Mouse (Mus musculus) forebrain, embryonic 13.5 days (tissue): ENCODE results near the gene Ngef. TPM values are rescaled to one million over a fixed set of nuclear protein-coding genes. Genes with fewer than 3 reads are reported as not detected.

Experiments used
- ATAC-seq: fragments of 200-750 bp; cut with Nextera tagmentation; 2 replicates; pipeline ENCODE4 v1.8.0; 2017
- H3K27ac ChIP-seq: fragments of 300-500 bp; sonication (generic); 2 replicates; pipeline ENCODE4 v1.5.1; 2015; ENCODE audit warnings: inconsistent platforms, mild to moderate bottlenecking, moderate library complexity
- H3K27me3 ChIP-seq: fragments of 300-500 bp; sonication (generic); 2 replicates; pipeline ENCODE4 v1.6.1; 2015; ENCODE audit warnings: mild to moderate bottlenecking, inconsistent platforms
- H3K36me3 ChIP-seq: fragments of 300-500 bp; sonication (generic); 2 replicates; pipeline ENCODE4 v1.6.1; 2015; ENCODE audit warnings: mild to moderate bottlenecking, inconsistent platforms; ENCODE audit not compliant: poor library complexity, severe bottlenecking
- H3K4me1 ChIP-seq: fragments of 300-500 bp; sonication (generic); 2 replicates; pipeline ENCODE4 v1.6.1; 2015; ENCODE audit warnings: inconsistent platforms
- H3K4me2 ChIP-seq: fragments of 300-500 bp; sonication (generic); 2 replicates; pipeline ENCODE4 v1.6.1; 2015; ENCODE audit warnings: inconsistent platforms, mild to moderate bottlenecking, moderate library complexity
- H3K4me3 ChIP-seq: fragments of 300-500 bp; sonication (generic); 2 replicates; pipeline ENCODE4 v1.5.1; 2015; ENCODE audit warnings: mild to moderate bottlenecking, inconsistent platforms
- H3K9ac ChIP-seq: fragments of 300-500 bp; sonication (generic); 2 replicates; pipeline ENCODE4 v1.6.1; 2015; ENCODE audit warnings: mild to moderate bottlenecking, inconsistent platforms
- H3K9me3 ChIP-seq: fragments of 300-500 bp; sonication (generic); replicated peaks from 2 replicates; pipeline ENCODE4 v1.6.1; 2016; ENCODE audit warnings: inconsistent platforms
- WGBS: fragments of 180-500 bp; shearing (Covaris S2); methylation state at CpG from one replicate; pipeline ENCODE4 v1.1.7; 2015; 5-methylcytosine and 5-hydroxymethylcytosine counted together
- polyA plus RNA-seq: library from polyadenylated mRNA; unstranded; fragments of >200 nt; fragmentation: Nextera tagmentation; extraction: Ambion mirVana; gene quantifications from 2 replicates; pipeline ENCODE4 v1.2.1, GENCODE M21; 2015

The Ngef gene
- polyA plus RNA-seq, 1 experiment from 2014 or later = 3.1 TPM

DNA sequence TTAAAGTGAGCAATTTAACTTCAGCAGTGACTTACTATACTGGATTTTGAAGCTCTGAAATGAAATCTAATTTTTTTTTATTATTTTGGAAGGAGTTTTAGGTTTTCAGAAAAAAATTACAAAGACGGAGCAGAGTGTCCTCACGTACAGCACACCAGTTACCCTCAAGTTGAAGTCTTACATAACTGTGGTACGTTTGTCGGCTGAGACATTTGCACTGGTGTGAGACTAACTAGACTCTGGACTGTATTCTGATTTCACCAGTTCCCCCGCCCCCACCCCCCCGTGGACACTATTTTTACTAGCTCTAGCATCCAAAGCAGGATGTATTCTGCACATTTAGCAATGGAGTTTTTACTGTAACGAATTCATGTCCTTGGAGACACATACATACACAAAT lies 26.9 kb upstream of the Ngef start:
- Histone ChIP-seq H3K4me1 (0 out of 2 replicates have a peak, but pooled peaks cover 4% of the 10 kb centered on the region), H3K9me3 (no peaks in the 10 kb centered on the region), H3K36me3 (no peaks in the 10 kb centered on the region), H3K4me3 (no peak overlapping the region), H3K4me2 (no peak overlapping the region), H3K9ac (no peak overlapping the region), H3K27me3 (no peaks in the 10 kb centered on the region), H3K27ac (no peak overlapping the region)
- WGBS = 84% methylated on average over 7 of the region's 7 CpGs
- ATAC-seq = no peak

DNA sequence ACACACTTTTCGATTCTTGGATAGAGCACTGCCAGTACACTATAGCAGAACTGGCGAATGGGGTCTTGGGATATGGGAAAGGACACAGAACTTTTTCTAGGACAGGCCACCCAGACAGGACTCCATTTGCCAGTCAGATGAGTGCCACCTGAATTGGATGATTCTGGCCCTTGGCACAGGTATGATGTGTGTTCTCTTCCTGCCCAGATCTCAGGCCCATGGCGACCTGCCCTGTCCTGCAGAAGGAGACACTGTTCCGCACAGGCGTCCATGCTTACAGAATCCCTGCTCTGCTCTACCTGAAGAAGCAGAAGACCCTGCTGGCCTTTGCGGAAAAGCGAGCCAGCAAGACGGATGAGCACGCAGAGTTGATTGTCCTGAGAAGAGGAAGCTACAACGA lies 21.0 kb upstream of the Ngef start:
- Histone ChIP-seq H3K9ac (no peak overlapping the region), H3K4me2 (no peak overlapping the region), H3K27ac (no peak overlapping the region), H3K4me3 (no peak overlapping the region), H3K27me3 (no peaks in the 10 kb centered on the region), H3K36me3 (no peaks in the 10 kb centered on the region), H3K9me3 (no peaks in the 10 kb centered on the region), H3K4me1 (no peaks in the 10 kb centered on the region)
- ATAC-seq = no peak
- WGBS = 94% methylated on average over 10 of the region's 10 CpGs

DNA sequence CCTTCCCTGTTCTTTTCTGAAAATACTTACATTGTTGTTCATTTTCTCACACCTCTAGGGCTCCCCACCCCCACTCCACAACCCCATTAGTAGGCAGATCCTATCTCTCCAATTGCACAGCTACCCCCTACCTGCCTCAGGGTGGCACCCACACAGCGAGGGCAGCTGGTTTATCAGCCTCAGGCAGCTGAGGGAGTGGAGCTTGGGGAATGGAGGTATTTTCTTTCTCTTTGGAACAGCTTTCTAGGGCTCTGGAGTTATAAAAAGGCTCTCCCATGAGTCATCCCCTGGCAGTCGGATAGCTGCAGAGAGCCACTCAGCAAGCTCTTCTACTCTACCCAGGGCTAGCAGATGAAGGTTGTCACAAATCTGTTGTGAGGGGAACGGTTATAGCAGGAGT lies 20.6 kb upstream of the Ngef start:
- 83% methylated on average over 3 of the region's 3 CpGs for WGBS
- Histone ChIP-seq H3K4me1 (no peaks in the 10 kb centered on the region), H3K4me3 (no peak overlapping the region), H3K9me3 (no peaks in the 10 kb centered on the region), H3K9ac (no peak overlapping the region), H3K4me2 (no peak overlapping the region), H3K27me3 (no peaks in the 10 kb centered on the region), H3K36me3 (no peaks in the 10 kb centered on the region), H3K27ac (no peak overlapping the region)
- ATAC-seq = no peak

DNA sequence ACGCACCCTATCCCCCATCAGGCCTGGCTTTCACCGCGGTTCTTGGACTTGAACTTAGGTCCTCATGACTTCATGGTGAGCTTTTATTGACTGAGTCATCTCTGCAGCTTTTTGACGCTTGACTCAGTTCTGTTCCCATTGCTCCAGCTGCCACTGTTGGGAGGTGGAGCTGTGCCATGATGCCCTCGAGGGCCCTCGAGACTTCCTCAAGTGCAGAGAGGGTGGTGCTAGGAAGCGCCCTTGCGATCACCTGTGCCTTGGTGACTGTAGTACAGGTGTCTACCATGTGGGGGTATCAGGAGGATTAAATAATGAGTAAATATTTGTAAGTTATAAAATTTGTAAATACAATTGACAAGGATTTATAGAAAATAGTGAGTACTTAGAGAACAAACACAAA lies 16.3 kb upstream of the Ngef start:
- Histone ChIP-seq H3K9ac (no peak overlapping the region), H3K4me1 (no peaks in the 10 kb centered on the region), H3K9me3 (no peaks in the 10 kb centered on the region), H3K27ac (no peak overlapping the region), H3K36me3 (no peaks in the 10 kb centered on the region), H3K27me3 (no peaks in the 10 kb centered on the region), H3K4me3 (no peak overlapping the region), H3K4me2 (no peak overlapping the region)
- no peak for ATAC-seq
- 90% methylated on average over 8 of the region's 8 CpGs for WGBS

DNA sequence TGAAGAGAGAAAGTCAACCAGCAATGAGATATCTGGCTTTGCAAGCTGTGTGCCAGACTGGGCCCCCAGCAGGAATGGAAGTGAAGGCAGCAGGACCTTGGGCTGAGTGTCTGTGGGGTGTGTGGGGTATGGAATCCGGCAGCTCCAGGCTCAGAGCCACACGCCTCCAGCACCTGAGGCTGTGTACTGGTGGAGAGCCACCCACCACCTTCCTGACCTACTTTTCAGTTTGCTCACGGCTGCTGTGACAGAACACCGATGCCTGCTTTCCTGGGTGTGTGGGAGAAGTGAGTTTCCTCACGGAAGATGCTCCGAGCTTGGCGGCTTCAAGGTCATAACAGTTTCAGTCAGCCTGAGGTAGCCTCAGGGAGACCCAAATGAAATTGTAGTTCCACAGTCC lies 15.5 kb upstream of the Ngef start:
- Histone ChIP-seq H3K9ac (no peak overlapping the region), H3K36me3 (no peaks in the 10 kb centered on the region), H3K27ac (no peak overlapping the region), H3K27me3 (no peaks in the 10 kb centered on the region), H3K9me3 (no peaks in the 10 kb centered on the region), H3K4me2 (no peak overlapping the region), H3K4me3 (no peak overlapping the region), H3K4me1 (no peaks in the 10 kb centered on the region)
- WGBS = 91% methylated on average over 7 of the region's 7 CpGs
- no peak for ATAC-seq

DNA sequence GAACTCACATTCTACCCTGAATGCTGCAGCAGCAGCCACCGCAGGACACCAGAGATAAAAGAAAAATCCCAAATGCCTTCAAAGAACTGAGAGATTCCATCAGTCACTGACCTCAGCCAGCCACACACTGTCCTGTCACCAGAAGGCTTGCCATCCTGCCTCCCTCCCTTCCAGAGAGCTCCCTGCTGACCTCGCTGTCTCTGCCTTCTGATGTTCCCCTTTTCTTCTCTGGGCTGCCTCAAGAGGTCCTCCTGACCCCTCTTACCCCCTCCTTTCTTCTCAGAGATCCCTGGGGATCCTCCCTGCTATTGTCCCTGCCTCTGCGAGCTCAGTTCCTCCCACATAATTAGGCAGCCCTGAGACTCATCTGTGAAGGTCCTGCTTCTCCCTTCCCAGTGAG lies 7.2 kb upstream of the Ngef start:
- Histone ChIP-seq H3K4me3 (no peak overlapping the region), H3K9ac (no peak overlapping the region), H3K4me2 (no peak overlapping the region), H3K4me1 (no peaks in the 10 kb centered on the region), H3K36me3 (no peaks in the 10 kb centered on the region), H3K27me3 (no peaks in the 10 kb centered on the region), H3K9me3 (no peaks in the 10 kb centered on the region), H3K27ac (no peak overlapping the region)
- ATAC-seq = peak; percentile 33; the same call in 1 of the 2 replicates
- 3% methylated on average over 3 of the region's 3 CpGs for WGBS

DNA sequence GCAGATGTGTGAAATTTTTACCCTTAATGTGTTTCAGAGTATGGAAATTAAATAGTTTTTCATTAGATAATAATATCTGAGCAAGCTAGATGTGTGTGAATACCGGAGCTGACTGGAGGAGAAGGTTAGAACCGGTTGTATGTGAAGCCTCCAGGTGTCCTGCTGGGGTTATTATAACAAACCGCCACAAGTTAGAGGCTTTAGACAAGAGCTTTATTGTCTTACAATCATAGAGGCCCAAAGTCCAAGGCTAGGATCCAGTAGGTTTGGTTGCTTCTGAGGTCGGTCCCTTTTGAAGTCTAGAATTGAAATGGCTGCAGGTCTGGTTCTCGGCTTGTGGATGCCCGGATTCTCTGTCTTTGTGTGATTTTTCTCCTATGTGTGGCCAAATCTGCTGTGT lies 5.3 kb upstream of the Ngef start:
- Histone ChIP-seq H3K27me3 (no peaks in the 10 kb centered on the region), H3K27ac (no peak overlapping the region), H3K4me1 (peaks cover 15% of the 10 kb centered on the region), H3K4me2 (no peak overlapping the region), H3K9ac (no peak overlapping the region), H3K36me3 (no peaks in the 10 kb centered on the region), H3K4me3 (no peak overlapping the region), H3K9me3 (no peaks in the 10 kb centered on the region)
- no peak for ATAC-seq
- WGBS = 84% methylated on average over 6 of the region's 6 CpGs

DNA sequence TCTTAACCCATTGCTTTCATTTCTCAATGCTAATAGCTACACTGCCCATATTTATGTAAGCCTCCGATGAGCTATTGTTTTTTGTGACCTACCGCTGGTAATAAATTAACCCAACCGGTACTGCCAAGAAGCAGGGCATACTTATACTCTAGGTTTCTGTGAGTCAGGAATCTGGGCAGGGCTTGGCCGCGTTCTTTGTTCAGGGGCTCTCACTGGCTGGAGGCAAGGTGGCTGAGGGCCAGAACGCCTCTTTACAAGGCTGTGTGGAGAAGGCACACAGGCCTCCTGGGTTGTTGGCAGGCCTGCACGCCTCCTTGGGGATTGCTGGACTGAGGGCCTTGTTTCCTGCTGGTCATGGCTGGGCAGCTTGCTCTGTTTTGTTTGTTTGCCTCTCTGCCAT lies 1.1 kb upstream of the Ngef start:
- Histone ChIP-seq H3K36me3 (no peaks in the 10 kb centered on the region), H3K4me1 (peaks cover 18% of the 10 kb centered on the region), H3K27ac (peak overlapping the region; percentile 46; the same call in 1 of the 2 replicates), H3K4me2 (no peak overlapping the region), H3K4me3 (no peak overlapping the region), H3K9ac (no peak overlapping the region), H3K27me3 (no peaks in the 10 kb centered on the region), H3K9me3 (no peaks in the 10 kb centered on the region)
- peak; percentile 87 for ATAC-seq
- 57% methylated on average over 7 of the region's 7 CpGs for WGBS

DNA sequence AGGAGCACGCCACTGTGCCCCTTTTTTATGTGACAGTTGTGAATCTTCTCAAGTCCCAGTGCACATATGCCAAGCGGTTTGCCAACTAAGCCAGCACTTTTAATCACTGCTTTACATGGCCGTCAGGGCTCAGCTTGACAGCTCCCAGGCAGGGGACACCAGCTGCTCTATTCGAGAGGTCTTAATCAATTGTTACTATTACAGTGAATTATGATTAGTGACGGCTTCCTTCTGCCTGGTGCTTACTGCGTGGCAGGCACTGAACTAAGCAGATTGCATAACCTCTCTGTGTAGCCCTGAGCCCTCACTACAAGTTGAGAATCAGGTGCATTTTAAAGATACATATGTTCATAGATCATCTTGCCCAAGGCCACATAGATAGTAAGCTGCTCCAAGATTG lies 683 bp upstream of the Ngef start:
- Histone ChIP-seq H3K4me1 (peaks cover 18% of the 10 kb centered on the region), H3K4me2 (no peak overlapping the region), H3K36me3 (no peaks in the 10 kb centered on the region), H3K9me3 (no peaks in the 10 kb centered on the region), H3K27ac (peak overlapping the region; percentile 46; the same call in 1 of the 2 replicates), H3K4me3 (no peak overlapping the region), H3K9ac (no peak overlapping the region), H3K27me3 (no peaks in the 10 kb centered on the region)
- WGBS = 27% methylated on average over 6 of the region's 6 CpGs
- ATAC-seq = peak; percentile 92

DNA sequence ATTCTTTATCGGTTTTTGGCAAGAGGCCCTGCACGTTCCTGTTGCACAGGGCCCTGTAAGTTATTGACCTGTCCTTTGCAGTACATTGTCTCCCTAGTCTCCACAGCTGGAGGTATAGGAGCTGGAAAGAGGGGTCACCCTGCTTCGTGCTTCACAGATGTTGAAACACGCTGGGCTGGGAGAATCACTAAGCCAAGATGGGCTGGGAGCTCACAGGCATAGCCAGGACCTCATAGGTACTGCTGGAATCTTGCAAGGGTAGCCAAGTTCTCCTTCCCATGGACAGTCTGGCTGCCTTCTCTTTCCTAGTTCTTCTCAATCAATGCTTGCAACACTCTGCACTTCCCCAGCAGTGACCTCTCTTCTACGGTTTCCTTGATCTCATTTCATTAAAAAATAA lies 409 bp downstream of the Ngef start:
- ATAC-seq = no peak
- no peak overlapping the region for H3K4me3 ChIP-seq
- H3K4me2 ChIP-seq = no peak overlapping the region
- H3K9me3 ChIP-seq = no peaks in the 10 kb centered on the region; the same call in 1 of the 2 replicates
- no peak overlapping the region for H3K27ac ChIP-seq
- H3K27me3 ChIP-seq = no peaks in the 10 kb centered on the region
- no peak overlapping the region for H3K9ac ChIP-seq
- H3K36me3 ChIP-seq = no peaks in the 10 kb centered on the region
- WGBS = 86% methylated on average over 5 of the region's 5 CpGs
- H3K4me1 ChIP-seq = peaks cover 18% of the 10 kb centered on the region

DNA sequence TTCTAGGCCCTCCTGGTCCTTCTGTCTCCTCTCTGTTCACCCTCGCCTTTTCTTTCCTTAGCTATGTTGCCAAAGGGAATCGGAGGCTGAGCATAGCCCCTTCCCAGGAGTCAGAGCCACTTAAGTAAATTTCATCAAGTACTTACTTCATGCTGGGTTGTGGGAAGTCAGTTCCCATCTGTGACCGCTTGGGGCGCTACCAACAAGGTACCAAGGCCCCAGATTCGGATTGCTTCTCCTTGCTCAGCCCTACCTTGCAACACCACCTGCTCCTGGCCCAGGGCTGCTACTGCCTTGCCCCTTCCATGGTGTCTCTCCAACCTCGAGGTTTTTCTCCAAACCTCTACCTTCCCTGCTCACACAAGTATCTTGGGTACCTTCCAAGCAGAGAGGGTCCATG lies 5.3 kb downstream of the Ngef start:
- no peak overlapping the region for H3K4me3 ChIP-seq
- H3K4me2 ChIP-seq = no peak overlapping the region
- no peaks in the 10 kb centered on the region for H3K36me3 ChIP-seq
- H3K9ac ChIP-seq = no peak overlapping the region
- H3K9me3 ChIP-seq = no peaks in the 10 kb centered on the region; the same call in 1 of the 2 replicates
- H3K27me3 ChIP-seq = no peaks in the 10 kb centered on the region
- no peaks in the 10 kb centered on the region for H3K4me1 ChIP-seq
- H3K27ac ChIP-seq = no peak overlapping the region
- no peak for ATAC-seq
- 43% methylated on average over 6 of the region's 6 CpGs for WGBS

DNA sequence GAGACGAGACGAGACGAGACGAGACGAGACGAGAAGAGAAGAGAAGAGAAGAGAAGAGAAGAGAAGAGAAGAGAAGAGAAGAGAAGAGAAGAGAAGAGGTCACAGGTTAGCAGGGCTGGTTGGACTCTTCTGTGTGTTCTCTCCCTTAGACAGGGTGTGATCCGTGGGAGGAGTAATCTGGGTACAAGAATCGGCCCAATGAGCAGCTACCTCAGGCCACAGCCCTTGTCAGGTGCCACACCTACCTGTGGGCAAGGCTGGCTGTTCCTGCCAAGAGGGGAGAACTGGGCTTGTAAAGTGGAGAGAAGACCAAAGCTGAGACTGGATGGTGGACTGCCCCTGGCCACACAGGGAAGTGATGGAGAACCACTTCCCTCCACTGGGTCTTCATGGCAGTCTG lies 7.9 kb downstream of the Ngef start:
- no peak overlapping the region for H3K4me2 ChIP-seq
- no peaks in the 10 kb centered on the region for H3K36me3 ChIP-seq
- no peaks in the 10 kb centered on the region for H3K27me3 ChIP-seq
- H3K27ac ChIP-seq = no peak overlapping the region
- H3K4me1 ChIP-seq = no peaks in the 10 kb centered on the region
- H3K9me3 ChIP-seq = no peaks in the 10 kb centered on the region; the same call in 1 of the 2 replicates
- H3K4me3 ChIP-seq = no peak overlapping the region
- no peak overlapping the region for H3K9ac ChIP-seq
- ATAC-seq = no peak
- 86% methylated on average over 8 of the region's 8 CpGs for WGBS

DNA sequence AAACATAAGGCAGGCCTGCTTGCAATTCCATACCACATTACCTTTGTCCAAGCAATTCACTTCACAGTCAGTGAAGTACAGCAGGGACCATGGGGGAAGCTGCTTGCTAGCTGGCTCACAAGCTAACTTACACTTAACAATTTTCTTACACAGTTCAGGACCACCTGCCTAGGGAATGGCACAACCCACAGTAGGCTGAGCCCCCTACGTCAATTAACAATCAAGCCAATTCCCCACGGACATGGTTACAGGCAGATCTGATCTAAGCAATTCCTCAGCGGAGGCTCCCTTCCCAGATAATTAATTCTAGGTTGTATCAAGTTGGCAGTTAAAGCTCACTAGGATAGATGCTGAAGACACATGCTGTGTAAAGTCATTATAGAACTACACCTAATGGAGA lies 10.7 kb downstream of the Ngef start:
- Histone ChIP-seq H3K9ac (no peak overlapping the region), H3K4me2 (no peak overlapping the region), H3K9me3 (no peaks in the 10 kb centered on the region), H3K36me3 (no peaks in the 10 kb centered on the region), H3K4me1 (no peaks in the 10 kb centered on the region), H3K27me3 (no peaks in the 10 kb centered on the region), H3K27ac (no peak overlapping the region), H3K4me3 (no peak overlapping the region)
- ATAC-seq = no peak
- WGBS = 60% methylated on average over 3 of the region's 3 CpGs
